Mouse (Mus musculus) T-cell, adult 66 days (primary cell): ENCODE measurements around the gene Gch1. TPM values are rescaled to one million over a fixed set of nuclear protein-coding genes. Genes with fewer than 3 reads are reported as not detected.

ENCODE experiments used
- total RNA-seq, 2 experiments: library from RNA; stranded (reverse); gene quantifications; 3 replicates in 1 of 2; 4 replicates in 1 of 2; pipeline ENCODE4 v1.2.4; 2023

Gch1 gene
- 10 to 100 TPM; 26.0 to 28.4 TPM for total RNA-seq

GRCm38 (mm10) chr14:47188848-47189634 is at the start of gene Gch1:
TSS of gene Gch1 (minus strand) at chr14:47189413.

Other genes starting within 250 kb of the Gch1 start
- 10 to 100 TPM; 16.8 to 20.1 TPM for gene Wdhd1, start 87.4 kb upstream of the Gch1 start, total RNA-seq
- 10 to 100 TPM; 27.4 to 28.5 TPM for gene Socs4, start 87.5 kb upstream of the Gch1 start, total RNA-seq
- 100 to 1,000 TPM; 199 to 206 TPM for gene Mapk1ip1l, start 108.9 kb upstream of the Gch1 start, total RNA-seq
- 1 to 10 TPM; 1.3 to 5.0 TPM for gene Lgals3, start 178.3 kb upstream of the Gch1 start, total RNA-seq
- 10 to 100 TPM in 1 of 2 experiments, 1 to 10 TPM in 1; 9.5 to 14.3 TPM for gene Dlgap5, start 229.0 kb upstream of the Gch1 start, total RNA-seq